Mouse (Mus musculus): ENCODE measurements around the gene L1td1. TPM values are rescaled to one million over a fixed set of nuclear protein-coding genes. Genes with fewer than 3 reads are reported as not detected.

Gene L1td1
- polyA plus RNA-seq, 1 experiment, result not detected

DNA sequence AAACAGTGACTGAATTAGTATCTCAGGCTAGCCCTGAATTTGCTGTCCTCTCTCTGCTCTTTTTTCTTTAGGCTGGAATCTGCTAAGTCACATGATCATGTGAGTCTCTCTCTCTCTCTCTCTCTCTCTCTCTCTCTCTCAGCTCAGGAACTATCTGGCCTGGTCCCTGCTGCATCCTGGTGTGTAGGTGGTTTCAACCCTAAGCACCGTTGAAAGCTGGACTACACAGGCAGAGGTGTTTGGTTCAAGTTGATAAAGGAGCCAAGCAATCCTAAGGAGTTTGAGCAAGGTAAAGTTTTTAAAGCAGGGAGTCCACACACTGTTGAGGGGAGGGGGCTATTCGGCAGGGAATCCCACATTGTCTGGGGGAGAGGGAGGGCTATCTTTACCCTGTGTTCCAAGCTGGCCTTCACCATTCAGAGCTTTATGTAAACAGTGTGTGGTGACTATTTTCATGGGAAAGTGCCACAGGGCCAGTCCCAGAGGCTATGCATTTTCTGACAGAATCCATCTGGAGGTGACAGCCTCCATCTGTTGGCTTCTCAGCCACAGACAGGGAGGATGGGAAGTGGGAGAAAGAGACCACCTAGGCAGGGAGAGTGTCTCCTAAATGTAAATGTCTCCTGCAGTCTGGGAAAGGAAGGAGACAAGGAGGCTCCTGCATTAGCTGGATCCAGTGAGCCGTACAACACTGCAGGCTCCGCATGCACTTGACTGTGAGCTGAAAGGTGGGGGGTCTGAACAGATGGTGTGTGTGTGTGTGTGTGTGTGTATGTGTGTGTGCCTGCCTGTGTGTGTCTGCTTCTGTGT lies 31.7 kb downstream of the L1td1 start:
- H3K4me1 ChIP-seq (ENCODE audit: control insufficient read depth, insufficient read depth, insufficient read length), result no peaks in the 10 kb centered on the region
- H3K36me3 ChIP-seq (ENCODE audit: control insufficient read depth, insufficient read depth, low read length), result no peaks in the 10 kb centered on the region
- WGBS, result 82% methylated on average over 4 of the region's 4 CpGs
- no peak overlapping the region for H3K4me3 ChIP-seq (ENCODE audit: extremely low read depth, insufficient read depth, insufficient read length)
- TF ChIP-seq POLR2A (IDR thresholded peaks at IDR 0.05; ENCODE audit: low read depth, low read length), result no peak
- no peak for TF ChIP-seq CTCF (IDR thresholded peaks at IDR 0.05; ENCODE audit: extremely low read depth, insufficient read depth, insufficient read length, insufficient replicate concordance)
- H3K27me3 ChIP-seq (ENCODE audit: control insufficient read depth, insufficient read depth, low read length), result no peaks in the 10 kb centered on the region
- no peak for DNase-seq (ENCODE audit: low read depth in 1 of 2, low spot score in 2 of 2)
- H3K27ac ChIP-seq (ENCODE audit: insufficient read depth, low read length), result no peak overlapping the region

GRCm38 (mm10) chr4:98758872-98759518 lies 32.5 kb downstream of the L1td1 start:
- Histone ChIP-seq H3K4me3 (ENCODE audit: extremely low read depth, insufficient read depth, insufficient read length) (no peak overlapping the region), H3K36me3 (ENCODE audit: control insufficient read depth, insufficient read depth, low read length) (no peaks in the 10 kb centered on the region), H3K27me3 (ENCODE audit: control insufficient read depth, insufficient read depth, low read length) (no peaks in the 10 kb centered on the region), H3K27ac (ENCODE audit: insufficient read depth, low read length) (no peak overlapping the region), H3K4me1 (ENCODE audit: control insufficient read depth, insufficient read depth, insufficient read length) (no peaks in the 10 kb centered on the region)
- no peak for TF ChIP-seq CTCF (IDR thresholded peaks at IDR 0.05; ENCODE audit: extremely low read depth, insufficient read depth, insufficient read length, insufficient replicate concordance)
- no peak for TF ChIP-seq POLR2A (IDR thresholded peaks at IDR 0.05; ENCODE audit: low read depth, low read length)
- 82% methylated on average over 3 of the region's 3 CpGs for WGBS
- DNase-seq (ENCODE audit: low read depth in 1 of 2, low spot score in 2 of 2), result no peak

DNA sequence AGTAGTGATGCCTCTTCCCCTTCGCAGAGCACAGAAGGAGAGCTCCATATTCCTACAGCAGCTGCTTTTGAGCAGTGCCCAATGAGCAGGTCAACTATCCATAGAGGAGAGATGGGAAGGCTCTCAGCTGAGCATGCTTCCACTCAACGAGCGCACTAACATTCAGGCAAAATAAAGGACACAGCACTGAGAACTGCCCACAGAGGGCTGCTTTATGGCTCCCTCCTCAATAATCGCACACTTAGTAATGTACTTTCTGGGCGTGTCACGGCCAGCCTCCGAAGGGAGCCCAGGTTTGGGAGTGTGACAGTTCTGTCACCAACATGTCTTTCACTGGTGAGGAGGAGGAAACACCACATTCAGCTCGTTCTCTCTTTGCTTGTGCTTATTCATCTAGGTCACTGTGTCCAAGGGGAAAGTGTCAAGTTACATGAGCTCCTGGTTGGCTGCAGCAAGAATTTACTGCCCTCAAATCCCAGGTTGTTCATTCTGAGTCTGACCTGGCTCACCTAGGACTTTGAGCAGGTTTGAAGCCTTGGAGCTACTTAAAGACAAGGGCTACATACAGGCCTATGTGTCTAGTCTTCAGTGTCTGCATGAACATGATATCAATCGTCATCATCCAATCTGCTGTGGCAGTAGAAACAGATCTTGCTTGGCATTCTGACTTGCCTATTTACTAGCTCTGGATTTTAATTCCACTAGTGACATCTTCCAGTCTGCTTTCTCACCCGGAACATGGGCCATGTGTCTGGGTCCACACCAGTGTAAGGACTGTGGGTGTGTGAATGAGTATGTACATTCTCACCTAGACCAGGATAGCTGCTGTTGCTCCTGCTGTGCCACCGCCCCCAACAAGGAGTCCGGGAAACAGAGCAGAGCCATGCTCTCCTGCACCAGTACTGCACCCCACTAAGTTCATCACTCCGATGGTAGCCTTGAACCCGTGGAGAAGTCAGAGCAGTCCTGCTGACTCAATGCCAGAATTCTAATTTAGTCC lies 40.9 kb downstream of the L1td1 start:
- Histone ChIP-seq H3K36me3 (ENCODE audit: control insufficient read depth, insufficient read depth, low read length) (no peaks in the 10 kb centered on the region), H3K4me3 (ENCODE audit: extremely low read depth, insufficient read depth, insufficient read length) (no peak overlapping the region), H3K27ac (ENCODE audit: insufficient read depth, low read length) (no peak overlapping the region), H3K27me3 (ENCODE audit: control insufficient read depth, insufficient read depth, low read length) (no peaks in the 10 kb centered on the region), H3K4me1 (ENCODE audit: control insufficient read depth, insufficient read depth, insufficient read length) (no peaks in the 10 kb centered on the region)
- no peak for DNase-seq (ENCODE audit: low read depth in 1 of 2, low spot score in 2 of 2)
- TF ChIP-seq POLR2A (IDR thresholded peaks at IDR 0.05; ENCODE audit: low read depth, low read length), result no peak
- no peak for TF ChIP-seq CTCF (IDR thresholded peaks at IDR 0.05; ENCODE audit: extremely low read depth, insufficient read depth, insufficient read length, insufficient replicate concordance)
- 82% methylated on average over 14 of the region's 14 CpGs for WGBS

- no peak for DNase-seq (ENCODE audit: low read depth in 1 of 2, low spot score in 2 of 2)
- H3K27ac ChIP-seq (ENCODE audit: insufficient read depth, low read length), result no peak overlapping the region
- H3K27me3 ChIP-seq (ENCODE audit: control insufficient read depth, insufficient read depth, low read length), result no peaks in the 10 kb centered on the region
- H3K4me1 ChIP-seq (ENCODE audit: control insufficient read depth, insufficient read depth, insufficient read length), result no peaks in the 10 kb centered on the region
- 93% methylated on average over 5 of the region's 5 CpGs for WGBS
- TF ChIP-seq POLR2A (IDR thresholded peaks at IDR 0.05; ENCODE audit: low read depth, low read length) (no peak), CTCF (IDR thresholded peaks at IDR 0.05; ENCODE audit: extremely low read depth, insufficient read depth, insufficient read length, insufficient replicate concordance) (no peak)
- H3K36me3 ChIP-seq (ENCODE audit: control insufficient read depth, insufficient read depth, low read length), result no peaks in the 10 kb centered on the region
- no peak overlapping the region for H3K4me3 ChIP-seq (ENCODE audit: extremely low read depth, insufficient read depth, insufficient read length)
Measured at GRCm38 (mm10) chr4:98773785-98774184, 47.3 kb downstream of the L1td1 start.

DNA sequence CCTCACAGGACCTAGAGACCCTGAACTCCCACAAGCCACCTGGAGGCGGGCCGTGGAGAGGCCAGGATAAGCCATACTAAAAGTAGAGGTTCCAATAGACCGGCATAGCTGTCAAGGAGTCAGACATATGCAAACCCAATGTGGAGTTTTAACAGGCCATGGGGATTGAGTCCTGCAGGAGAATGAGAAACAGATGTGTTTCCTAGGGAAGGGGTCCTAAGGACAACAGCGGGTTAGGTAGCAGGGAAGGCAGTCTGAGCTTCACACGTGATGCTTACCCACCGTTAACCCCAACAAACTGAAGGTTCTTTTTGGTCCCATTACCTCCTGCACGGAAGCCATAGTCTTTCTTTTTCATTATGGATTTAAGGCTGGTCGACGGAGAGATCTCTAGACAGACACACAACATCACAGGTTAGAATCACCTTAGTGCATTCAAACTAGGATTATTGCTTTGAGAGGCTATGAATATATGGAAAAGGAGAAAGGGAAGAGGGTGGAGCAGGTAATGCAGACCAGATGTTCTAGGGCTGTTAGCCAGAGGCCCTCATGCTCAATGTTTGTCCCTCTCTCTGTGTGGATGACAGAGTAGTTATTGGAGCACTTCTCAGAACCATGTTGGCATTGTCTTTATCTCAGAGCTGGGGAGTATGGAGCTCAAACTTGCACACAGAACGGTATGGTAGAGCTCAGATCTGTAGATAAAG lies 50.3 kb downstream of the L1td1 start:
- WGBS, result 88% methylated on average over 10 of the region's 10 CpGs
- Histone ChIP-seq H3K27me3 (ENCODE audit: control insufficient read depth, insufficient read depth, low read length) (no peaks in the 10 kb centered on the region), H3K4me3 (ENCODE audit: extremely low read depth, insufficient read depth, insufficient read length) (no peak overlapping the region), H3K27ac (ENCODE audit: insufficient read depth, low read length) (no peak overlapping the region), H3K4me1 (ENCODE audit: control insufficient read depth, insufficient read depth, insufficient read length) (no peaks in the 10 kb centered on the region), H3K36me3 (ENCODE audit: control insufficient read depth, insufficient read depth, low read length) (no peaks in the 10 kb centered on the region)
- TF ChIP-seq POLR2A (IDR thresholded peaks at IDR 0.05; ENCODE audit: low read depth, low read length) (no peak), CTCF (IDR thresholded peaks at IDR 0.05; ENCODE audit: extremely low read depth, insufficient read depth, insufficient read length, insufficient replicate concordance) (no peak)
- DNase-seq (ENCODE audit: low read depth in 1 of 2, low spot score in 2 of 2), result no peak

- Histone ChIP-seq H3K27me3 (ENCODE audit: control insufficient read depth, insufficient read depth, low read length) (no peaks in the 10 kb centered on the region), H3K4me3 (ENCODE audit: extremely low read depth, insufficient read depth, insufficient read length) (no peak overlapping the region), H3K36me3 (ENCODE audit: control insufficient read depth, insufficient read depth, low read length) (no peaks in the 10 kb centered on the region), H3K4me1 (ENCODE audit: control insufficient read depth, insufficient read depth, insufficient read length) (no peaks in the 10 kb centered on the region), H3K27ac (ENCODE audit: insufficient read depth, low read length) (no peak overlapping the region)
- no peak for DNase-seq (ENCODE audit: low read depth in 1 of 2, low spot score in 2 of 2)
- 55% methylated on average over 6 of the region's 6 CpGs for WGBS
- TF ChIP-seq CTCF (IDR thresholded peaks at IDR 0.05; ENCODE audit: extremely low read depth, insufficient read depth, insufficient read length, insufficient replicate concordance) (no peak), POLR2A (IDR thresholded peaks at IDR 0.05; ENCODE audit: low read depth, low read length) (no peak)
Measured at GRCm38 (mm10) chr4:98777464-98777863, 50.9 kb downstream of the L1td1 start.

All from spleen, adult 2 months (tissue).